Mouse (Mus musculus): ENCODE measurements at regions not wholly inside any gene's neighbourhood (a gene's known extent, or its start where the extent isn't known, plus 50 kb on each side); places are given as distances from the start of the nearest gene placed in this dataset.
"Not testable (repeated sequence)": the region's sequence is repeated elsewhere in the genome, so short reads cannot be mapped to it uniquely, and the experiment has no call there.

- no peak for DNase-seq (ENCODE audit: low read depth, low spot score)
Observed at GRCm38 (mm10) chr5:129353549-129353948, 147.5 kb upstream of the Sfswap start.

GRCm38 (mm10) chr5:129354877-129355276, 146.1 kb upstream of the Sfswap start:
- DNase-seq (ENCODE audit: low read depth, low spot score): no peak

GRCm38 (mm10) chr5:129361527-129361926, 139.5 kb upstream of the Sfswap start:
- no peak for DNase-seq (ENCODE audit: low read depth, low spot score)

GRCm38 (mm10) chr5:129363189-129363588, 137.8 kb upstream of the Sfswap start:
- no peak for DNase-seq (ENCODE audit: low read depth, low spot score)

GRCm38 (mm10) chr5:129365026-129365425, 136.0 kb upstream of the Sfswap start:
- DNase-seq (ENCODE audit: low read depth, low spot score): no peak

GRCm38 (mm10) chr5:129367266-129367665, 133.8 kb upstream of the Sfswap start:
- DNase-seq (ENCODE audit: low read depth, low spot score): no peak

- no peak for DNase-seq (ENCODE audit: low read depth, low spot score)
Observed at GRCm38 (mm10) chr5:129380861-129381260, 120.2 kb upstream of the Sfswap start.

- no peak for DNase-seq (ENCODE audit: low read depth, low spot score)
Observed at GRCm38 (mm10) chr5:129384976-129385375, 116.0 kb upstream of the Sfswap start.

- not testable (repeated sequence) for DNase-seq (ENCODE audit: low read depth, low spot score)
Observed at GRCm38 (mm10) chr5:129385965-129386643, 114.9 kb upstream of the Sfswap start.

GRCm38 (mm10) chr5:129386671-129387070, 114.3 kb upstream of the Sfswap start:
- DNase-seq (ENCODE audit: low read depth, low spot score): not testable (repeated sequence)

GRCm38 (mm10) chr5:129387301-129387700, 113.7 kb upstream of the Sfswap start:
- DNase-seq (ENCODE audit: low read depth, low spot score): no peak

- no peak for DNase-seq (ENCODE audit: low read depth, low spot score)
Observed at GRCm38 (mm10) chr5:129390921-129391371, 110.1 kb upstream of the Sfswap start.

GRCm38 (mm10) chr5:129393150-129393549, 107.9 kb upstream of the Sfswap start:
- no peak for DNase-seq (ENCODE audit: low read depth, low spot score)

GRCm38 (mm10) chr5:129393606-129394255, 107.3 kb upstream of the Sfswap start:
- DNase-seq (ENCODE audit: low read depth, low spot score): no peak

- DNase-seq (ENCODE audit: low read depth, low spot score): no peak
Observed at GRCm38 (mm10) chr5:129394416-129394815, 106.6 kb upstream of the Sfswap start.

GRCm38 (mm10) chr5:129397311-129397710, 103.7 kb upstream of the Sfswap start:
- no peak for DNase-seq (ENCODE audit: low read depth, low spot score)

- DNase-seq (ENCODE audit: low read depth, low spot score): no peak
Observed at GRCm38 (mm10) chr5:129406259-129406658, 94.8 kb upstream of the Sfswap start.

- no peak for DNase-seq (ENCODE audit: low read depth, low spot score)
Observed at GRCm38 (mm10) chr5:129409440-129410004, 91.5 kb upstream of the Sfswap start.

- DNase-seq (ENCODE audit: low read depth, low spot score): no peak
Observed at GRCm38 (mm10) chr5:129412161-129412560, 88.9 kb upstream of the Sfswap start.

- peak; percentile 13 for DNase-seq (ENCODE audit: low read depth, low spot score)
Observed at GRCm38 (mm10) chr5:129414960-129415706, 85.9 kb upstream of the Sfswap start.

- DNase-seq (ENCODE audit: low read depth, low spot score): no peak
Observed at GRCm38 (mm10) chr5:129416425-129416824, 84.6 kb upstream of the Sfswap start.

GRCm38 (mm10) chr5:129417516-129417915, 83.5 kb upstream of the Sfswap start:
- DNase-seq (ENCODE audit: low read depth, low spot score): no peak
